Mouse (Mus musculus) forebrain, embryonic 14.5 days (tissue): ENCODE measurements around the gene Slc22a16. TPM values are rescaled to one million over a fixed set of nuclear protein-coding genes. Genes with fewer than 3 reads are reported as not detected.

Experiments used
- ATAC-seq: fragments of 200-750 bp; cut with Nextera tagmentation; 2 replicates; pipeline ENCODE4 v1.8.0; 2017; ENCODE audit warnings: mild to moderate bottlenecking, moderate library complexity
- DNase-seq: peaks from one replicate; pipeline ENCODE4 v3.0.0-alpha.2; 2015; ENCODE audit warnings: low spot score
- H3K27ac ChIP-seq: fragments of 300-500 bp; sonication (generic); 2 replicates; pipeline ENCODE4 v1.5.1; 2014; ENCODE audit warnings: low read depth, mild to moderate bottlenecking, control low read depth, low read length, moderate library complexity
- H3K27me3 ChIP-seq: fragments of 300-500 bp; sonication (generic); replicated peaks from 2 replicates; pipeline ENCODE4 v1.6.1; 2014; ENCODE audit warnings: low read length, control low read depth, mixed read lengths; ENCODE audit not compliant: control insufficient read depth, insufficient read depth
- H3K36me3 ChIP-seq: fragments of 300-500 bp; sonication (generic); 2 replicates; pipeline ENCODE4 v1.6.1; 2014; ENCODE audit warnings: low read length, control low read depth; ENCODE audit not compliant: control insufficient read depth, insufficient read depth
- H3K4me1 ChIP-seq: fragments of 300-500 bp; sonication (generic); 2 replicates; pipeline ENCODE4 v1.6.1; 2014; ENCODE audit warnings: antibody characterized with exemption, low read length, control low read depth; ENCODE audit not compliant: control insufficient read depth, insufficient read depth
- H3K4me2 ChIP-seq: fragments of 300-500 bp; sonication (generic); 2 replicates; pipeline ENCODE4 v1.6.1; 2014; ENCODE audit warnings: mild to moderate bottlenecking, control low read depth, low read length
- H3K4me3 ChIP-seq: fragments of 300-500 bp; sonication (generic); 2 replicates; pipeline ENCODE4 v1.5.1; 2014; ENCODE audit warnings: low read depth, low read length, control low read depth
- H3K9ac ChIP-seq: fragments of 300-500 bp; sonication (generic); 2 replicates; pipeline ENCODE4 v1.6.1; 2014; ENCODE audit warnings: mild to moderate bottlenecking, low read length, control low read depth, moderate library complexity
- H3K9me3 ChIP-seq: fragments of 300-500 bp; sonication (generic); replicated peaks from 2 replicates; pipeline ENCODE4 v1.6.1; 2016; ENCODE audit warnings: low read length, control low read depth, mixed read lengths; ENCODE audit not compliant: control insufficient read depth
- WGBS: fragments of 180-500 bp; shearing (Covaris S2); extraction: QIAGEN DNeasy Blood & Tissue Kit; methylation state at CpG from one replicate; pipeline ENCODE4 v1.1.7; 2014; 5-methylcytosine and 5-hydroxymethylcytosine counted together
- polyA plus RNA-seq: library from polyadenylated mRNA; unstranded; fragments of >200 nt; fragmentation: Nextera tagmentation; extraction: Ambion mirVana; gene quantifications from 2 replicates; pipeline ENCODE4 v1.2.1, GENCODE M21; 2014

Gene Slc22a16
- polyA plus RNA-seq, 1 experiment from 2014 or later: not detected

DNA sequence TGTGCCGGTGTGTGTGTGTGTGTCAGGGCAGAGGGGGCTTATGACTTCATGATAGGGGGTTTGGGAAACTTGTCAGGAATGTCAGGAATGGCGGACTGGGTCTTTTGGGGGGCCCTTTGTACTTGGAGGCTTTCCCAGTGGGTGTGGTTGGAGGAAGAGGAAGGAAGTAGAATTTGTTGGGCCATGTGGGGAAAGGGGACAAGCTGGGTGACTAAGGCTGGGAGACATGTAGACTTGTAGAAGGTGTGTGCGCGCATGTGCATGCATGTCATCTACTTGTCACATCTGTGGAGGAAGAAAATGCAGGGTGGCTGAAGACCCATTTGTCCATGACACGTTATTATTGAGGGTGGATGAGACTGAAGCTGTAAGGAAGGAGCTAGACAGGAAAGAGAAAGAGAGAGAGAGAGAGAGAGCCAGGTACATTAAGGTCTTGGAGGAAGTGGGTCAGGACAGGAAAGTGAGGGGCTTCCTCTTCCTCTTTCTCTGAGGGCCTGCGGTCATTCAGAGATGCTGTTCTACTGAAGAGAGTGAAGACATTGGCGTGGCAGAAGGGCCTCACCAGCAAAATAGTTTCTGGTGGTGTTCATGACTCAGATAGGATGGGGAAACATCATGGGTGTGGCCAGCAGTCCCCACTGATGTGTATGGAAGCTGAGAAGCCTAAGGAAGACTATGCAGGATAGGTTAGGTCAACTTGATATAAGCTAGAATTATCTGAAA lies 5.9 kb downstream of the Slc22a16 start:
- Histone ChIP-seq H3K36me3 (no peaks in the 10 kb centered on the region), H3K4me2 (no peak overlapping the region), H3K9me3 (no peaks in the 10 kb centered on the region; the same call in 1 of the 2 replicates), H3K27me3 (no peaks in the 10 kb centered on the region), H3K27ac (no peak overlapping the region), H3K4me3 (no peak overlapping the region), H3K9ac (no peak overlapping the region), H3K4me1 (no peaks in the 10 kb centered on the region)
- WGBS: 95% methylated on average over 7 of the region's 7 CpGs
- DNase-seq (no peak), ATAC-seq (no peak)

DNA sequence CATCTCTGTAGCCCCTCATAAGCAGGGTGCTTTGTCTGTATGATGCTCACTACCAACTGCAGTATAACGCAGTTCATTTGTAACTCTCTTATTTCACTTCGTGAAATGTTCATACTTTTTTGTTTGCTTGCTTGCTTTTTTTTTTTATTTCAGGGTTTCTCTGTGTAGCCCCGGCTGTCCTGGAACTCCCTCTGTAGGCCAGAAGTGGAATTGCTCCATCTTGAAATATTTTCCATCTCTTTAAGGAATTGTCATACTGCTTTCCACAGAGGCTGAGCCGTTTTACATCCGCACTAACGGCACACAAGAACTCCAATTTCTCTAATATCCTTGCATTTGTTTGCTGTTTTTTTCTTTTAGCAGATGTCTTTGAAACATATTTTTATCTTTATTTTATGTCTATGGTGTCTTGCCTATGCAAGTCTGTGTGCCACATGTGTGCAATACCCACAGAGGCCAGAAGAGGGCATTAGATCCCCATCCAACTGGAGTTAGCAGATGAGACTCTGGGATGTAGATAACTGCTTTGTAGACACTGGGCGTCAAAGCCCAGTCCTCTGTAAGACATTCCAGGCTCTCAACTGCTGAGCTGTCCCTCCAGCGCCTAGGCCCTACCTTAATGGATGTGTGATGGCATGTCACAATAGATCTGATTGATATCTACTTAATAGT lies 13.6 kb downstream of the Slc22a16 start:
- peak; percentile 11 for DNase-seq
- no peak overlapping the region for H3K4me2 ChIP-seq
- WGBS: 81% methylated on average over 8 of the region's 8 CpGs
- no peaks in the 10 kb centered on the region for H3K27me3 ChIP-seq
- H3K4me3 ChIP-seq: no peak overlapping the region
- H3K27ac ChIP-seq: no peak overlapping the region
- no peak overlapping the region for H3K9ac ChIP-seq
- no peaks in the 10 kb centered on the region; the same call in 1 of the 2 replicates for H3K9me3 ChIP-seq
- no peaks in the 10 kb centered on the region for H3K36me3 ChIP-seq
- ATAC-seq: no peak
- no peaks in the 10 kb centered on the region for H3K4me1 ChIP-seq

DNA sequence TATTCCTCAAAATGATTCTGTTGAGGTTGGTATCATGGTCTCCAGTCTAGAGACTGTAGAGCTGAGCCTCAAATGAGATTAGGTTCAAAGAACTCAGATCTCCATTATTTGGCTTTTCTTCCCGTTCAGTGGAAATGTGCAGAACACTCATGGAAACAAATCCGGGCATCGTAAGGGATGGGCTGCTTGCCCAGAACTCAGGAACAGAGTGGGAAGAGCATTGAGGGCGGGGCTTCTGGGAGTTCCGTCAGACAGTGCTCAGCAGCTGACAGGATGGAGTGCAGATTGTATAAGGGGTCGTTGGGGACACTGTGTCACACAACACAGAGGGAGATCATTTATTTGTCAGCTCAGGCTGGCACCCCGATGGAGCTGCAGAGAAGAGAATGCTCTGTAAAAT lies 22.1 kb downstream of the Slc22a16 start:
- Histone ChIP-seq H3K4me2 (no peak overlapping the region), H3K27me3 (no peaks in the 10 kb centered on the region), H3K9me3 (no peaks in the 10 kb centered on the region), H3K36me3 (no peaks in the 10 kb centered on the region), H3K4me1 (no peaks in the 10 kb centered on the region), H3K4me3 (no peak overlapping the region), H3K9ac (no peak overlapping the region), H3K27ac (no peak overlapping the region)
- DNase-seq (peak; percentile 23), ATAC-seq (no peak)
- WGBS: 62% methylated on average over 7 of the region's 7 CpGs

DNA sequence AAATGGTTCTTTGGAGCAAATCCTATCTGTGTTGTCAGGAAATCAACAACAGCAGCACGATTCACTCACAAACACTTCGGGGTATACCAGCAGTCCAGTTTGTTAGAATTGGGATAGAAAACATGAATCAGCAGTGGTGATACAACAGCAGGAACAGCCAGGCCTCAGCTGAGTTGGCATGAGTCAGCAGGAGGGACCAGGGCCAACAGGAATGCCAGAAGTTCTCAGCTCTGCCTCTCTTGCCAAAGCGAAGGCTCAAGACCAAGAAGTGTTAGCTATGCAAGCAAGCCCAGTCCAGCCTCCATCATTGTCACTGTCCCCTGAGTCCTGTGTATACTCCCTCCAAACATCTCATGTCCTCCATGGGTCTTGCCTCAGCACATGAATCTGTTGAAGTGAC lies 27.0 kb downstream of the Slc22a16 start:
- 91% methylated on average over 3 of the region's 3 CpGs for WGBS
- H3K4me1 ChIP-seq: no peaks in the 10 kb centered on the region
- ATAC-seq (no peak), DNase-seq (no peak)
- no peaks in the 10 kb centered on the region for H3K27me3 ChIP-seq
- no peak overlapping the region for H3K9ac ChIP-seq
- no peaks in the 10 kb centered on the region for H3K36me3 ChIP-seq
- no peak overlapping the region for H3K4me3 ChIP-seq
- H3K9me3 ChIP-seq: no peaks in the 10 kb centered on the region
- H3K27ac ChIP-seq: no peak overlapping the region
- H3K4me2 ChIP-seq: no peak overlapping the region

GRCm38 (mm10) chr10:40604706-40605394 lies 34.7 kb downstream of the Slc22a16 start:
- DNase-seq: peak; percentile 45
- H3K4me2 ChIP-seq: no peak overlapping the region
- H3K36me3 ChIP-seq: no peaks in the 10 kb centered on the region
- no peaks in the 10 kb centered on the region for H3K27me3 ChIP-seq
- 0 out of 2 replicates have a peak, but pooled peaks cover 4% of the 10 kb centered on the region for H3K9me3 ChIP-seq
- H3K4me3 ChIP-seq: no peak overlapping the region
- H3K9ac ChIP-seq: no peak overlapping the region
- peak; percentile 37; the same call in 1 of the 2 replicates for ATAC-seq
- WGBS: 52% methylated on average over 6 of the region's 6 CpGs
- H3K4me1 ChIP-seq: no peaks in the 10 kb centered on the region
- no peak overlapping the region for H3K27ac ChIP-seq

DNA sequence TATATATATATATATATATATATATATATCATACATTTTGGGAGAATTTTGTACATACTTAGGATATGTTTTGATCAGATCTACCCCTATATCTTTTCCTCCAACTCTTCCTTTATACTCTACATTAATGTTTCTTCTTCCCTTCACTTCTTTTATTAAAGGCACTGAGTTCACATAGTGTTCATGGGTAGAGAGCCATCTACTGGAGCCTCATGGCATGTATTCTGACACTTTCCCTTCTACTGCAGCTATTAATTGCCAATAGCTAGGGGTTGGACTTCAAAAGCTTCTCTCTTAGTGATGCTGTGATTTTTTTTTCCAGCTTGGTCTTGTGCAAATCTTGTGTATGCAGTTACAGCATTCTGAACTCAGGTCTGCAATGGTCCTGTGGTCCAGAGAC lies 47.8 kb downstream of the Slc22a16 start:
- ATAC-seq: no peak
- DNase-seq: no peak
- H3K27ac ChIP-seq: no peak overlapping the region
- no peaks in the 10 kb centered on the region for H3K9me3 ChIP-seq
- H3K36me3 ChIP-seq: no peaks in the 10 kb centered on the region
- no peaks in the 10 kb centered on the region for H3K27me3 ChIP-seq
- H3K9ac ChIP-seq: no peak overlapping the region
- no peak overlapping the region for H3K4me2 ChIP-seq
- no peaks in the 10 kb centered on the region for H3K4me1 ChIP-seq
- no peak overlapping the region for H3K4me3 ChIP-seq

DNA sequence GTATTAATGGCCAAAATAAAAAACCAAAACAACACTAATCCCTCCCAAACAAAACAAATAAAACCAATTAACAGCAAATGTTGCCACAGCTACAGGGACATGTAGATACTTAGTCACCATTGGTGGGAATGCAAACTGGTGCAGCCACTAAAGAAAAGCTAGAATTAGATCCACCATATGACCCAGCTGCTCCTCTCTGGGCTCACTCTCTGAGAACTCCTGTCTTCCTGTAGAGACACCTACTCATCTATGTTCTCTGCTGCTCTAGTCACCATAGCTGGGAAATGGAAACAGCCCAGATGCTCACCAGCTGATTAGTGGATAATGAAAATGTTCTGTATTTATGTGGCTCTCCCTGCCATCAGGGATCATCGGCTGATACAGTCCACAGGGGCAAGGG lies 49.6 kb downstream of the Slc22a16 start:
- Histone ChIP-seq H3K4me1 (no peaks in the 10 kb centered on the region), H3K9ac (no peak overlapping the region), H3K4me2 (no peak overlapping the region), H3K36me3 (no peaks in the 10 kb centered on the region), H3K27ac (no peak overlapping the region), H3K27me3 (no peaks in the 10 kb centered on the region), H3K9me3 (no peaks in the 10 kb centered on the region), H3K4me3 (no peak overlapping the region)
- DNase-seq (no peak), ATAC-seq (no peak)
- 74% methylated on average over 1 of the region's 1 CpGs for WGBS

DNA sequence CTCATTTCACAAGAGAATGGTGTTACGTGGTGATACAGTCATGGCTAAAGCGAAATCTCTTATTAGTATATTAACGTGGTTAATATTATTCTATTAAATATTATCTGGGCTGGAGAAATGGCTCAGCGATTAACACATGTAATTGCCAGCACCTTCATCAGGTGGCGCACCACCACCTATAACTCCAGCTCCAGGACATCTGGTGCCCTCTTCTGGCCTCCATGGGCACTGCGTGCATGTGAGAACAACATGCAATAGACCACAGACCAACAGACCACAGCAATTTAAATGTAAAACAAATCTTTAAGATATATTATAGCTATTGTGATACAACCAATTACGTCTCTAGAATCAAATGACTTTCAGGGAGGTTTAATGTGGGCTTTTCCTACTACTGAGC lies 59.0 kb downstream of the Slc22a16 start:
- no peaks in the 10 kb centered on the region for H3K36me3 ChIP-seq
- no peak overlapping the region for H3K9ac ChIP-seq
- DNase-seq: no peak
- no peaks in the 10 kb centered on the region for H3K4me1 ChIP-seq
- no peaks in the 10 kb centered on the region for H3K9me3 ChIP-seq
- no peaks in the 10 kb centered on the region for H3K27me3 ChIP-seq
- H3K4me3 ChIP-seq: no peak overlapping the region
- WGBS: 79% methylated on average over 7 of the region's 7 CpGs
- no peak for ATAC-seq
- no peak overlapping the region for H3K4me2 ChIP-seq
- no peak overlapping the region for H3K27ac ChIP-seq
